Mouse (Mus musculus): ENCODE data around the gene Snd1.

Gene Snd1

DNA sequence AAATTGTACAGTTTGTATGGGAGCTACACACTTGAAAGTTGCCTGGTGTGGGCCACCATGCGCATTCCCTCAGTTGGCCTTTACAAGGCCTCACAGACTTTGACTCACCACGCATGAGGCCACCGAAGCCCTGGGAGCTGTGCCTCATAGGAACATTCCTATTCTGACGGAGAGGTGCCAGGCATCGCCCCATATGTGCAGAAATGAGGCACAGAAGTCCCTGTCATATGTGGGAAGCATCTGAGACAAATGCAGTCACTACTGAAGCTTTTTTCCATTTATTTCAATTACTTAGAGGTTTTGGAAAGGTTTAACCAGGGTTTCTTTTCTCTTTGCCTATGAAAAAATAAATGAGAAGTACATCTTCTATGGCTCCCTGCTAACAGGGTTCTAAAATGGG, 278.3 kb downstream of the Snd1 start:
- peak; percentile 20 to 57 for DNase-seq (ENCODE audit: low spot score in 2 of 2)

DNA sequence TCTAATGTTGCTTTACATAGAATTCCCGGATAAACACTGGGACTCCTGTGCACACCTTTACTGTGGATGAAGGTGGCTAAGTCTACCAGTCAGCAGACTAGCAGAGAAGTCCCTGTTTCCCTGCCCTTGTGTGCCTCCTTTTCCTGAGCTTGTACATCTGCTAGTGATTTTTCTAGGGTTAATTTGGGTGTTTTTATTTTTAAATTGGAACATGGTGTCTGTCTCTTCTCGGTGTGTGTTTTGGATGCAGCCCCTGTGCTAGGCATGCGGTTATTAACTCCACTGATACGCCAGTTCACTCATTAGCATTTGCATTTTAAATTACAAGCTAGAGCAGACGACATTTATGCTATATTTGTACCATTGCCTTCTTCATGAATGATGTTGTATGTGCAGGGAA, 278.7 kb downstream of the Snd1 start:
- peak in 1 of 2 experiments; percentile 41 for DNase-seq (ENCODE audit: low spot score in 2 of 2)

DNA sequence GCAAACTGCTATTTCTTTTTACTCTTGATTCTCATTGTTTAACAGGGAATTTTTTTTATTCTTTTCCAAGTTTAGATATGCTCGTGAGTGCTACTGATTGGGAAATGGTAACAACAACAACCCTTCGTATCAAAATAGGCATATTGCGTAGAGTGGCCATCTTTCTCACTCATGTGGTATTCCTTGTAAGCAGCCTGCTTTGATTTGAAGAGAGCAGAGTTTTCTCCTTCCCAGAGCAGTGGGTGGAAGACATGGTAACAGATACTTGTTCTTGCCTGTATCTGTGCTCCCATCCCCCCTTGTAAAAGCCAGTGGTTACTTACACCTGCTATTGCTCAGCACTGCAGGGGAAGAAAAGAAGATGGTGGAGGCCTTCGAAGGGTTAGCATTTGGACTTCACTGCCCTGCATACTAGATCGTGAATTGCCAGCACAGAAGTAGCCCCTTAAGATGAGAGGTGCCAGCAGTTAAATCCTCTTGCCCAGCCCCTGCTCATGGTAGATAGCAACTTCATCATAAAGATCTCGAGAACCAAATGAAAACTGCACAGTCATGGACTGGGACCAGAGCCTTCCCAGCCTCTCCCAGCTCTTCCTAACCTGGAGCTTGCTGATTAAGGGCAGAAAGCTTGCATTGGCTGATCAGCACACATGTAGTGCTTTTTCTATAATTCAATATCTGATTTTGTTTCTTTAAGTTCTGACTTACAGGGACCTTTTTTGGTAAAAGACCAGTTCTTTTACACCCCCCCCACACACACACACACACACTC, 279.4 kb downstream of the Snd1 start:
- DNase-seq (ENCODE audit: low spot score in 2 of 2) = no peak

DNA sequence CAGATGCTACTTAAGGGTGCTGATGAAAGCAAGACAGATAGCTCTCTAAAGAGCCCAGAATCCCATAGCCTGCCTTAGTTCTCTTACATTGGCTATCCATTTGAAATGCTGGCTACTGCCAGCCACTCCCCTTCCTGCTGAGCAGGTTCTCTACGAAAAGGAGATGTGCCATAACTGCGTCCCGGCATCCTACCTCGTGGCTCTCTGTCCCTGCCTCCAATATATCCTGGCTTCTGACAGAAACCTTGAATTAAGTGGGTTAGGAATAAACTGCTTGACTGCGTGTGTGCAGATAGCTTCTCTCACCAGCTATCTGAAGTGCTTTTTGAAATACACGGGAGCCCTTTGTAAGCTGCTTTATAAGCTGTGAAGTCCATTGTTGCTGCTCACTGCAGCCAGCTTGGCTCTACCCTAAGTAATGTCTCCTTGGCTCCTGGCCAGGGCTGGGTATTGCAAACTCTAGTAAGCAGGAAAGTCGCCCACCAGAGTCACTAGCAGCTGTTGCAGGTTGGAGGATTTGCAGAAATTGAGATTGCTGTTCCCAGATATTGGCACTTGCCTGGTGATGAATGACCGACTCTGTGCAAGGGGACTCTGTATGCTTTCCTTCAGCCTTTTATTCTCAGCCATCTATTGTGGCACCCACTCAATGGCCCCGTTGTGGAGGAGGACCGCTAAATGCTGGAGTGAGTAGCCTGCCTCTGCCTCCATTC, 281.5 kb downstream of the Snd1 start:
- peak; percentile 55 to 59 for DNase-seq (ENCODE audit: low spot score in 2 of 2)

DNA sequence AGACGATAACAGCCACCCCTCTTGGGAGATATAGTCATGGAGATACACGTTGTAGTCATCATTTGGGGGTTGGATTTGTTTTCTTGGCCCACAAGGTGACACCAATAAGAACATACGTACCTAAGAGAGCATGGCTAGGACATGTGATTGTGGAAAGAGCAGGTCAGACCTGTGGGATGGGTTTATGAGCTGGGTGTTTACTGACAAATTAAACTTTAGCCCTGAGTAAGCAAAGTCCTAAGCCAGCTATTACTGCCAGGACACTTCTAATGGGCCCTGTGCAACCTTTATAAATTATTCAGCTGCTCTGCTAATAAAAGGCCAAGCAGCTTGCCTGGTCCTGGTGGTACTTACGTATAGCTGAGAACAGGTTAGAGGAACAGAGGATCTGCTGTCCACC, 283.4 kb downstream of the Snd1 start:
- DNase-seq (ENCODE audit: low spot score in 2 of 2) = no peak

DNA sequence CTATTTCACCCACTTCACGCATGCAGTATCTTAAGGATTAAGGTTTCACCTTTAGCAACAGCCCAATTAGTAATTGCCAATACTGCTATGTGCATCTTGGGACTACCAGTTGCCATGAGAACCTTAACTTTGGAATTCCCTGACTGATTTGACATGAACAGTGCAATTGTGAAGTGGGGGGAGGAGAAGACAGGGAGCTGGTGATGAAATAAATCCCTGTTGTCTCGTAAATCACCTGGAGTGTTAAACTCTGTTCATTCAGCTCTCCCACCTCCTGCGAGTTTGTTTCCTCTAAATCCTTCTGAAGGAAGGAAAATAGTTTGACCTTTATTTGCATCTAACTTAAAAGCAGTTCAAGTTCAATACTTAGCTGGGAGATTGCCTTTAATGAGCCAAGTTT, 286.8 kb downstream of the Snd1 start:
- no peak for DNase-seq (ENCODE audit: low spot score in 2 of 2)

DNA sequence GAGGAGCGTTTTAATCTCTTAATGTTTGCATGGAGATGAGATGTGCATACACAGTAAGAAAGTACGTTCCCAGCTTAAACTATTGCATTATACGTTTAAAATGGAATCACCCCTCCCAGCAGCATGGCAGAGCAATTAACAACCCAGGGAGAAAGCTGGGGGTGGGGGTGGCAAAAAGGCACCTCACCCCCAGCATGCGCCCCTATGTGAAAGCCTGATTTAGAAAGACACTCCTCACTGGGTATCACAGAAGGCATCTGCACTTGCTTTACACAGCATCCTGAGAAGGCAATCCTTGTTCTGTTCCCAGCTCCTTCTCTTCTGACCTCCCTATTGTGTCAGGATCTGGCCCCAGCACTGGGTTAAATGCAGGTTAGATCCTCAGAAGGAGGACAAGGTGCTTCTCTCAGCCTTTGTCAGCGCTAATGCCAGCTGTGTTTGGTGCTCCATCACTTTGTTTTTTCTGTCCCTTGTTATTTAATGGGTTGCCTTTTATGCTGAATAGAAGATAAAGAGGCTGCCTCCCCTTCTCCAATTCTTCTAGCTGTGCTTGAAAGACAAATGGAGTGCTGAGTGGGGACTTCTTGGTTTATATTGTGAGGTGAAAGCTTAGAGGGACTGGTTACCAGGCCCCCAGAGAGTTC, 287.3 kb downstream of the Snd1 start:
- no peak for DNase-seq (ENCODE audit: low spot score in 2 of 2)

DNA sequence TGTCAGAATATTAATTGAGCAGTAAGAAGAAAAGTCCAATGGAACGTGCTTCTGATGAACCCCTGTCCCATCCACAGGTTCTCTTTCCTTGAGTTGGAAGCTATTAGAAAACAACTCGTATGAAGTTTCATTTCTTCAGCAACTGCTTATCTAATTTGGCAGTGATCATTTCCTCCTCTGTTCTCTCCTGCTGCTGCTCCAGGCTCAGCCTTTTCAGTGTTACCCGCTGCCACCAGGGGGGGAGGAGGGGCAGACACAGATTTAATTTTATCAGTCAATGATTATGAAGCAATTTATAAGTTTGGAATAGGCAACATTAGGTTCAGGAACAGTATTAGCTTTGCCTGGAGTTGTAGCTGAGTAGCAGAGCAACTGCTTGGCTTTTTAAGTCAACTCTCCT, 291.7 kb downstream of the Snd1 start:
- no peak for DNase-seq (ENCODE audit: low spot score in 2 of 2)

DNA sequence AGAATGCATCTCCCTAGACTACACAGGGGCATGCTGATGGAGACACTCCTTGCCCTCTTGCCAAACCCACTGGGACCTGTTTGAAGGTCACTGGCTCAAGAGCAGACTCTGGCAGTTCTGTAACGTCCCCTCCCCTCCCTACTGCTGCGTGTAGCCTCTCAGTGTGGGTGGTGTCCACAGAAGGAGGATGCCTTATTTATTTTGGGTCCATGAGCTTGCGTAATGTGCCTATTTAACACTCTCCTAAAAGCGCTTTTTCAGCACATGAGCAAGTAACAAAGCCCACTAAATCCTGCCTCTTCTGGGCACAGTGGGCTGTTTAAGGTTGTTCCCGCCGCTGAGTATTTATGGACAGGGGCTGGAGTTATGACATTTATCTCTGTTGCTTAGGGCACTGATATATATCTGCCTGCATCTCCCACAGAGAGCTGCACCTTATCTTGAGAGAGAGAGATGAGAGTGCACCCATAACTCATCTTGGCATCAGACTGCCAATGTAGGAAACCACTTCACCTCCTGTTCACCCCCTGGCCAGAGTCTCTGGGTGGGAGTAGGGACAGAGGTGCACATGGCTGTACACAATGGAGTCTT, 293.0 kb downstream of the Snd1 start:
- peak in 1 of 2 experiments; percentile 72 for DNase-seq (ENCODE audit: low spot score in 2 of 2)

DNA sequence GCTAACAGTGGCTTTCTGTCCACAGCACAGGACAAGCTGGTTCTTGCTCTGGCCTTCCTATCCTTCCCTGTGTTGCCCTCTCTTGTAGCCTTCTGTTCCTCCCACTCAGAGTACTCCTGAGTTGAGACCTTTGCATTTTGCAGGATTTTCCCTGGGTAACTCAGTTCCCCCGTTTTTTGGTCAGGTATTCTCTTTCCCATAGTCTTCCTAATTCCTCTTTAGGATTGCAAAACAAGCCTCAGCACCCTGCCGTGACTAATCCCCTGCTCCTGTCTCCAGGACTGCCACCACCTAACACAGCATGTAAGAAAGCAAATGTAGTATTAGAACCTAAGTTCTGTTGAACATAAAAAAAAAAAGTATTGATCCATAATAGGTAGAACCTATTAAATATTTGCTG, 296.4 kb downstream of the Snd1 start:
- no peak for DNase-seq (ENCODE audit: low spot score in 2 of 2)

DNA sequence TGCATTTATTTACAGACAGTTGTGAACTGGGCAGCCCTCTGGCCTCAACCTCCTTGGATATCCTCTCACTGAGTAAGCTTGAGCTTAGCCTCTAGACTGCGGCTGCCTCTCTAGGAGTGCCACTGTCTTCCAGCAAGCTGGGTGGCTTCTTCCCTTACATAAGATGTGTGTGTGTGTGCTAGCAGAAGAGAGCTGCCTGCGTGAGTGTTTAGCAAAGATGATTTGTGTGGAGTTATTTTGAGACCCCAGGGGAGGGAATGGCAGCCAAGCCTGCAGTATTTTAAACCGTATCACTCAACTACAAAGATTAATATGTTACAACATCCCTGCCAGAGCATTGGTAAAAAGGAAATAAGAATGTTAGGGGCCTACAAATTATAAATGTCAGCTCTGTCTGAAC, 306.8 kb downstream of the Snd1 start:
- DNase-seq (ENCODE audit: low spot score in 2 of 2) = peak; percentile 55 to 82

DNA sequence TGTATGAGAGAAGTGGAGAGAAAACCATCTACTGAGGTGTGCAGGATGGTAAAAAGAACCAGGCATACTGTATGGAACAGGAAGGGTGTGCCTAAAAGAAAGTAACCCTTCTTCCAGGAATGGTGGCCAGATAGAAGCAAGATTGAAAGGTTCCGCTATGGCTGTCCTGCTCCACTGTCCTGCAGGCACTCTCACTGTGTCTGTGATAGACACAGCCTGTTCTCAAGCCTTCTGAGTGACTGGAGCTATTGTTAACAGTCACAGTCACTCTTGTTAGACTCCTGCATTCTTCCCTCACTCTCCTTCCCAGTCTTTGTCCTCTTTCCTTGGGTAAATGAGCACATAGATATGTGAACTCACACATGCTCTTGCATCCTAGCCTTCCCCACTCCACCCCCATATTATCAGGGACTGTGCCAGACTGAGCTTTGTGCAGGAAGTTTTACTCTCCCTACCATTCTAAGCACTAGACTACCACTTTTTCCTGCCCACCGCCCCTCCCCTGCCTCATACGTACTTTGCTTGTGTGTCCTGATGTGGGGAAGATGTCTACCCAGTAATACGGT, 308.2 kb downstream of the Snd1 start:
- DNase-seq (ENCODE audit: low spot score in 2 of 2) = no peak

DNA sequence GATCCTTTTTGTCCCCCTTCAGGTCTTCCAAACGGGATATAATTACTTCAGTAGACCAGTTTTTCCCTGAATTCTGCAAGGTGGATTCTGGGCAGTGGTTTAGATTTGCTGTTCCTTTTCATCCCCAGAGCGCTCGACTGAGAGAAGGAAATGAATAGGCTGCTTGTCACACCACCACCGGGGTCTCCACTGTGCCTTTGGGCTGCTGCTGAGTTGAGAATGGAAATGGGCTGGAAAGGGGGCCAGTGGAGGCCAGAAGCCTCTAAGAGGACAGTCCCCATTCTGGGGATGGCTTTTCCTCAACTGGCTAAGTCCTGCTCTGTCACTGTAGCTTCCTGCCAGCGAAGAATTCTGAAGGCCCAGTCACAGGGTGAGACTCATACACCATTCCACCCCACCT, 309.0 kb downstream of the Snd1 start:
- no peak for DNase-seq (ENCODE audit: low spot score in 2 of 2)

DNA sequence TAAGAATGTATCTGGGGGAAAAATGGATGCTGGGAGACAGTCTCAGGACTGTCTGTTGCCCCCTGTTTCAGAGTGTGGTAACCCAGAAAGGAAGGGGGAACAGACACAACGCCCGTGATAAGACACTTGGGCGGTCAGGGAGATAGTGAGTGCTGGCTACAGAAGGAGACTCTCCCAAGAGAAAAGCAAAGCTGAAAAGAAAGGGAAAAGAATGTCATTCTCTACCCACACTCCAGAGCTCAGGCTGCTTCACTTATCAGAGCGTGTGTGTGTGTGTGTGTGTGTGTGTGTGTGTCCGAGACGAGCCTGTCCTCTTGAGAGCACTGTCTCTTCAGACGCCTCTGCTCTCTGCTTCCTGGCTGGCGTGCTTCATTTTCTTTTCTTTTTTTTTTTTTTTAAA, 310.8 kb downstream of the Snd1 start:
- no peak for DNase-seq (ENCODE audit: low spot score in 2 of 2)

DNA sequence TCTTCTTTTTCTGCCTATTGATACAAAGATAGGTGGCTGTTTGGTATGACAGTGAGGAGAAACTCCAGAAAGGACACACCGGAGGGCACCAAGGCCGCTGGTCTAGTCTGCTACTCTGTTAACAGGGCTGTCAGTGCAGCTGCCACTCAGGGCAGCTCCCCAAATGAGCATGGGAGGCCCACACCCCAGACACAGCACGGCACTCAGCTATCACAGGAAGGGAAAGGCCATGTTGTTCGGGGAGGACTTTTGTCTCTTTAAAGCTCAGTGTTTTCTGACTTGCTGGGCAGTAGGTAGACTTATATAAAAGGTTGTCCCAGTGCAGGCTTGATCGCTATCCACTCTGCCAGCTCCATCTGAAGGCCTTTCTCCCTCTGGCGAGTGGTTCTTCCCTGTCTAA, 312.2 kb downstream of the Snd1 start:
- no peak for DNase-seq (ENCODE audit: low spot score in 2 of 2)

DNA sequence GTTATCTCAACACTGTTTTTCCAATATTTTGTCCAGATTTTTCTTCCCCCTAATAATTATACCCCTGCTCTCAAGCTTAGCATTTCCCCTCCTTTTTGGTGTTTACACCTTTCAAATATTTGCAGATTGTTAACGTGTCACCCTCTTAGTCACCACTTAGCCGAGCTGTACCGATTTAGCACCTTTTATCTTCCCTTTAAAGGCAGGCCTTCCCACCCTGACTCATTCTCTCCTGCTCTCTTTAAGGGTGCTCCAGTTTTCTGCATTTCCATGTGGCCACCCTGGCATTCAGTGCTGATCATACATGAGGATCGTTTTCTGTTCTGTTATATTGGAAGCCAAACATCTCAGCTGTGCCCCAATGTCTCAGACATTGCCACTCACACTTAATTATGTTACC, 314.7 kb downstream of the Snd1 start:
- DNase-seq (ENCODE audit: low spot score in 2 of 2) = no peak

DNA sequence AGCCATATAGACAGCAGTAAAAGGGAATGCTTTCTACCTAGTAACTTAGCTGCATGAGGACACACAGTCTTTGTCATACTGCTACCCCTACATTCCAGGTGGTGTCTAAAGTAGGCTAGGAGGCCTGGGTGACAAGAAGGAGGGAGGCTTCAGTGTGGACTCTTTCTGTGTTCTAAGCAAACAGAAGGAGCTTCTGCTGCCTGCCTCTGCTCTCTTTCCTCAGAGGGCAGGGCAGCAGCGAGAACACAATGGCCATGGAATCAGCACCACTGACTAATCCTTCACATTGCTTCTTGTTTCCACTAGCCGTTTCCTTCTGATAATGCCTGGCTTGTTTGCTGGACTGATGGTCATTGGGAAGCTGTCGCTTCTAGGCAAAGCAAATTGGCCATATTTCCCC, 316.2 kb downstream of the Snd1 start:
- no peak for DNase-seq (ENCODE audit: low spot score in 2 of 2)

DNA sequence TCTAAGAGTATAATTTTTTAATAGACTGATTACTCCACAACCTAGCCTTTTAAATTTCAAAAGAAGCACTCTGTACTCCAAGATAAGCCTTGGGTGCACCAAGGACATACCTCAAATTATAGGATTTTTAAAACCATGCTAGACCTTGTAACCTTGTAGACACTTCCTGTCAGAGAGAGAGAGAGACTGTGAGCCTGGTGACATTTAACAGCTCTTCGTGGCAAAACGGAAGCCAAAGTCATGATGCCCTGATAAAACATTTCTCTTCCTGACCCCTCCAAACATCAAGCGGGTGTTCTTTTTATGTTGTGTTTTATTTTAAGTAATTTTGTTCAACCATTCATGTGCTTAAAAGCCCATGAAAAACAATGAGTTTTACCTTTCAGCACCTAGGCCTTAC, 316.9 kb downstream of the Snd1 start:
- DNase-seq (ENCODE audit: low spot score in 2 of 2) = no peak

DNA sequence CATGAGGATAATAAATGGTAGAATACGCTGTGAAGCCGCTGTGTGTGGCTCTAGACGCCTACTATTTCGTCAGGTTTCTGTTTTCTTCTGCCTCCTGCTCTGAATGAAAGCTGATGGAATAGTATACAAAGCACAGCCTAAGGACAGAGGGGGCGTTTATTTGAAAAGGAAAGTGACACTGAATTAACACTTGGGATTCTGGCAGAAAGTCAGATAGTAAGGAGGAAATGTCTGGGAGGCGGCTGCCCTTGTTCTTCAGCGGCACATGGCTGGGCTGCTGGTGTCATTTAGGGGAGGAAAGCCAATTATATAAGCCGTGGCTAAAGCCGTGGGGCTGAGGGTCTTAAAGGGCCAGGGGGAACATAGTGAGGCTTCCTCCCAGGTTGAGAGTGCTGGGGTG, 320.4 kb downstream of the Snd1 start:
- no peak for DNase-seq (ENCODE audit: low spot score in 2 of 2)

DNA sequence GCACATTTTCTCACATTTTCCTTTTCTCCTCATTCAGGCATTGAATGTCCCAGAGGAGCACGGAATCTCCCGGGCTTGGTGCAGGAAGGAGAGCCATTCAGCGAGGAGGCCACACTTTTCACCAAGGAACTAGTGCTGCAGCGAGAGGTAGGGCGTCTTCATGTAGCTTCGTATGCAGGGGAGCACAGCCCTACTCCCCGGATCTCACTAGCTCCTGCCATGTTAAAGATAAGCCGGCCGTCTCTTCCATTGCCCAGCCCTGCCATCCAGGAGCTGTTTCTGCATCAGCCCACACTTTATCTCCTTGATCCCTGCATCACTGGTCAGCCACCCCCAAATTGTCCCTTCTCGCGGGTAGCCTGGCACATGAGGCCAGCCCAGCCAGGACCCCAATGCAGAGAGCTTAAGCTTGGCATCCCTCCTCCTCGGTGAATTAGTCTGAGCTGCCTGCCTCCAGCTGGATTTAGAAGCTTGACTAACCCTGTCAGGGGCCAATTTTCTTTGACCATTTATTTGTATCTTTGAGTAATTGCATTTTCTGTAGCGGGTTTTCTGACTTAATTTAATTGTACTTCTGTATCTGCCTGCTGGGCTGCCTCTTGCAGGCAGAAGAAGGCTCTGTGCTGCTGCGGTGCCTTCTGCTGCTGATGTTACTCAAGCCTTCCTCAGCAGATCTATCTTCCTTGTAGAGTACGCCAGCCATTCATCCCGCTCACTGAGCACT, 321.0 kb downstream of the Snd1 start:
- no peak for DNase-seq (ENCODE audit: low spot score in 2 of 2)

DNA sequence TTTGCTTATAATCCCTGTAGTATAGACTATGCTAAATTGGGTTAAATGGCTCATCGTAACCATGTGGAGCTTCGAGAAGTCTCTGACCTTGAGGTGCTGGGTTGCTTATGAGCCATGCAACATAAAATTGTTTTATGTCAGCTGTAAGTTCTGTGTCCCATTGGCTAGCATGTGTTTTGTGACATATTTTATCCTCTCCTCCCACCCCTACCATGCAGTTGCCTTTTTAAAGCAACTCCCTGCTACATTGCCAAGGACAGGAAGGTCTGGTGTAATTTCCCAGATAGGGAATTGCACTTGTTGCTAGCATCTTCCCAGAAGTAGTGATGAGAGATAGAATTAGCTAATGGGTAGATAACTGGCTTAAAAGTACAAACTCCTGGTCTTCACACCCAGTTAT, 324.9 kb downstream of the Snd1 start:
- DNase-seq (ENCODE audit: low spot score in 2 of 2) = no peak

DNA sequence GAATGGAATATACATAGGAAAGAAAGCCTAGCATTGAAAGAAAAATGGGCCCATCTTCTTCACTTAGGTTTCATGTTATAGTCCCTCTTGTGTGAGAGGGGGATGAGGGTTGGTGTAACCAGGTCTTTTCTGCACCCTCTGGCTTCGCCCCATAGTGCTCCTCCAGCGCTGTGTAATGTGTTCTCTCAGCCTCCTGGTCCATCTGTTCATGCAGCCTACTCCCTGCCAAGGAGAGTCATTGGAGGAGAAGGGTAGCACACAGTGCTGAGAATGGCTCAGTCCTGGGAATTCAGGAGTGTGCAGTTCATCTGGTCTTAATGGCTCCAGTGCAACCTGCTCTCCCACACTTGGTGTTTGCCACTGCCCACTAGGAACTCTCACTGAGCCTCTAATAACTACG, 326.0 kb downstream of the Snd1 start:
- DNase-seq (ENCODE audit: low spot score in 2 of 2) = peak; percentile 48 to 76

All from right cerebral cortex, postnatal 36 days (tissue).